In genomic region chr9:114415701-114416100, GRCm38 (mm10) we compare ENCODE assay signal across 9 mouse cellular contexts. TPM values are rescaled to one million over a fixed set of nuclear protein-coding genes. Genes with fewer than 3 reads are reported as not detected.
DNase-seq lines count a peak whose midpoint lies in the region; ATAC-seq lines count a peak whose summit lies in the region.
"Had no signal": no experiment of that assay in that cellular context is flagged by ENCODE, and none has a peak within 500 bp of the region (broad histone marks: within the 10 kb centered on the region; RNA-seq: fewer than 3 reads in every experiment).

No protein-coding gene starts in this region.

- peaks cover 16% of the 10 kb centered on the region for H3K4me1 ChIP-seq in liver, embryonic 12.5 days
- no peaks in the 10 kb centered on the region for H3K4me1 ChIP-seq in intestine, embryonic 15.5 days (replicated peaks)
- peaks cover 6% of the 10 kb centered on the region; the same call in 1 of the 2 replicates for H3K4me1 ChIP-seq in liver, embryonic 13.5 days (replicated peaks)

- WGBS in liver, embryonic 12.5 days (ENCODE audit: insufficient replicate concordance), result 24% methylated on average over 11 of the region's 11 CpGs
- 28% methylated on average over 11 of the region's 11 CpGs for WGBS in intestine, embryonic 15.5 days
- 24% methylated on average over 11 of the region's 11 CpGs for WGBS in liver, embryonic 13.5 days (ENCODE audit: insufficient replicate concordance)

- H3K9ac ChIP-seq in liver, embryonic 12.5 days, result no peak overlapping the region
- H3K9ac ChIP-seq in intestine, embryonic 15.5 days, result no peak overlapping the region
- no peak overlapping the region for H3K9ac ChIP-seq in liver, embryonic 13.5 days
- H3K9ac ChIP-seq: heart, embryonic 13.5 days had no signal

- no peak overlapping the region for H3K4me2 ChIP-seq in liver, embryonic 12.5 days
- no peak overlapping the region for H3K4me2 ChIP-seq in intestine, embryonic 15.5 days (replicated peaks)
- H3K4me2 ChIP-seq in liver, embryonic 13.5 days, result no peak overlapping the region
- H3K4me2 ChIP-seq: heart, embryonic 13.5 days had no signal

- no peak for ATAC-seq in liver, embryonic 12.5 days
- peak; percentile 32 for ATAC-seq in intestine, embryonic 15.5 days
- 0 out of 2 replicates have a peak, but pooled peaks have one; percentile 10 for ATAC-seq in liver, embryonic 13.5 days (ENCODE audit: low read depth)
- ATAC-seq in activated CD4-positive, CD25-positive, alpha-beta regulatory T cell, adult 4 months, result no peak

- H3K27ac ChIP-seq in liver, embryonic 12.5 days, result no peak overlapping the region
- no peak overlapping the region for H3K27ac ChIP-seq in intestine, embryonic 15.5 days
- H3K27ac ChIP-seq in liver, embryonic 13.5 days, result no peak overlapping the region
- H3K27ac ChIP-seq: heart, embryonic 13.5 days had no signal

- H3K9me3 ChIP-seq in liver, embryonic 12.5 days (replicated peaks), result 0 out of 2 replicates have a peak, but pooled peaks cover 10% of the 10 kb centered on the region
- no peaks in the 10 kb centered on the region for H3K9me3 ChIP-seq in intestine, embryonic 15.5 days
- H3K9me3 ChIP-seq in liver, embryonic 13.5 days (replicated peaks), result 0 out of 2 replicates have a peak, but pooled peaks cover 6% of the 10 kb centered on the region
- H3K9me3 ChIP-seq: heart, embryonic 13.5 days had no signal

- peaks cover 22% of the 10 kb centered on the region for H3K36me3 ChIP-seq in liver, embryonic 12.5 days
- H3K36me3 ChIP-seq in intestine, embryonic 15.5 days, result peaks cover 5% of the 10 kb centered on the region; the same call in 1 of the 2 replicates
- H3K36me3 ChIP-seq in liver, embryonic 13.5 days, result peaks cover 23% of the 10 kb centered on the region

- H3K27me3 ChIP-seq in liver, embryonic 12.5 days (replicated peaks), result no peaks in the 10 kb centered on the region
- H3K27me3 ChIP-seq in intestine, embryonic 15.5 days (replicated peaks), result no peaks in the 10 kb centered on the region
- H3K27me3 ChIP-seq in liver, embryonic 13.5 days, result no peaks in the 10 kb centered on the region
- H3K27me3 ChIP-seq: heart, embryonic 13.5 days had no signal

- DNase-seq in liver, result peak; percentile 60
- peak; percentile 54 for DNase-seq in R1 (ENCODE audit: low read depth, low spot score)
- peak; percentile 38 to 40 for DNase-seq in cerebellum, postnatal 36 days
- no peak for DNase-seq in liver, embryonic 13.5 days
- peak; percentile 75 for DNase-seq in retina, postnatal 1 day

- H3K4me3 ChIP-seq in liver, embryonic 12.5 days, result no peak overlapping the region
- no peak overlapping the region for H3K4me3 ChIP-seq in intestine, embryonic 15.5 days (replicated peaks)
- no peak overlapping the region for H3K4me3 ChIP-seq in liver, embryonic 13.5 days (replicated peaks)
- H3K4me3 ChIP-seq: heart, embryonic 13.5 days had no signal

RNA-seq across cellular contexts. Expression of gene Tmppe, which starts 14.8 kb away (rescaled TPM):
- 4.7 and 4.8 TPM in 2 replicates for polyA plus RNA-seq in liver, embryonic 12.5 days (2016; fragmentation: Nextera tagmentation; extraction: Ambion mirVana)
- polyA plus RNA-seq in intestine, embryonic 15.5 days (2015; fragmentation: Nextera tagmentation; extraction: Ambion mirVana), result 18.3 and 22.1 TPM in 2 replicates
- polyA plus RNA-seq in liver, embryonic 13.5 days (2015; fragmentation: Nextera tagmentation; extraction: Ambion mirVana), result 2.9 and 3.4 TPM in 2 replicates
- 10 to 100 TPM in 1 of 2 experiments, 1 to 10 TPM in 1; 9.1 to 14.3 TPM for polyA plus RNA-seq in activated CD4-positive, CD25-positive, alpha-beta regulatory T cell, adult 4 months (2017; shearing (Covaris generic))

RNA-seq across cellular contexts. Expression of gene Glb1, which starts 14.8 kb away (rescaled TPM):
- polyA plus RNA-seq in liver, embryonic 12.5 days (2016; fragmentation: Nextera tagmentation; extraction: Ambion mirVana), result 16.7 and 17.7 TPM in 2 replicates
- 157 and 179 TPM in 2 replicates for polyA plus RNA-seq in intestine, embryonic 15.5 days (2015; fragmentation: Nextera tagmentation; extraction: Ambion mirVana)
- 13.2 and 14.6 TPM in 2 replicates for polyA plus RNA-seq in liver, embryonic 13.5 days (2015; fragmentation: Nextera tagmentation; extraction: Ambion mirVana)
- polyA plus RNA-seq in activated CD4-positive, CD25-positive, alpha-beta regulatory T cell, adult 4 months (2017; shearing (Covaris generic)), result 10 to 100 TPM; 32.1 to 32.4 TPM

RNA-seq across cellular contexts. Expression of gene Crtap, which starts 25.2 kb away (rescaled TPM):
- polyA plus RNA-seq in liver, embryonic 12.5 days (2016; fragmentation: Nextera tagmentation; extraction: Ambion mirVana), result 33.2 and 33.8 TPM in 2 replicates
- polyA plus RNA-seq in intestine, embryonic 15.5 days (2015; fragmentation: Nextera tagmentation; extraction: Ambion mirVana), result 107 and 110 TPM in 2 replicates
- polyA plus RNA-seq in liver, embryonic 13.5 days (2015; fragmentation: Nextera tagmentation; extraction: Ambion mirVana), result 22.5 TPM in 2 replicates
- 1 to 10 TPM; 3.5 to 5.1 TPM for polyA plus RNA-seq in activated CD4-positive, CD25-positive, alpha-beta regulatory T cell, adult 4 months (2017; shearing (Covaris generic))

Comparison
In these comparisons a context has a peak if more than half of its experiments do, and no peak if none do; other contexts are left out.
1. ATAC-seq: peak in intestine, embryonic 15.5 days (single experiment) and liver, embryonic 13.5 days (single experiment); none in liver, embryonic 12.5 days (single experiment) and activated CD4-positive, CD25-positive, alpha-beta regulatory T cell, adult 4 months (single experiment).